Mouse (Mus musculus) intestine, embryonic 14.5 days (tissue): ENCODE results near the gene Gm42669. TPM values are rescaled to one million over a fixed set of nuclear protein-coding genes. Genes with fewer than 3 reads are reported as not detected.

ENCODE experiments used
- ATAC-seq: fragments of 200-750 bp; cut with Nextera tagmentation; replicated peaks from 2 replicates; pipeline ENCODE4 v1.8.0; 2017; ENCODE audit warnings: low read depth, moderate number of reproducible peaks, moderate TSS enrichment, moderate library complexity; ENCODE audit not compliant: low FRiP score, low TSS enrichment
- DNase-seq: peaks from one replicate; pipeline ENCODE4 v3.0.0-alpha.2; 2018; ENCODE audit warnings: low spot score
- H3K27ac ChIP-seq: fragments of 300-500 bp; sonication (generic); 2 replicates; pipeline ENCODE4 v1.5.1; 2014; ENCODE audit warnings: low read depth, mild to moderate bottlenecking, control low read depth
- H3K27me3 ChIP-seq: fragments of 300-500 bp; sonication (generic); replicated peaks from 2 replicates; pipeline ENCODE4 v1.6.1; 2014; ENCODE audit warnings: low read length, control low read depth; ENCODE audit not compliant: control insufficient read depth, insufficient read depth
- H3K36me3 ChIP-seq: fragments of 300-500 bp; sonication (generic); 2 replicates; pipeline ENCODE4 v1.6.1; 2014; ENCODE audit warnings: low read length, control low read depth; ENCODE audit not compliant: control insufficient read depth, insufficient read depth
- H3K4me1 ChIP-seq: fragments of 300-500 bp; sonication (generic); replicated peaks from 2 replicates; pipeline ENCODE4 v1.6.1; 2014; ENCODE audit warnings: low read length, control low read depth, mixed read lengths; ENCODE audit not compliant: control insufficient read depth, insufficient read depth
- H3K4me2 ChIP-seq: fragments of 300-500 bp; sonication (generic); 2 replicates; pipeline ENCODE4 v1.6.1; 2014; ENCODE audit warnings: low read length
- H3K4me3 ChIP-seq: fragments of 300-500 bp; sonication (generic); 2 replicates; pipeline ENCODE4 v1.5.1; 2014; ENCODE audit warnings: low read depth, low read length, control low read depth, mixed read lengths
- H3K9ac ChIP-seq: fragments of 300-500 bp; sonication (generic); 2 replicates; pipeline ENCODE4 v1.6.1; 2014; ENCODE audit warnings: mild to moderate bottlenecking, low read length
- H3K9me3 ChIP-seq: fragments of 300-500 bp; sonication (generic); 2 replicates; pipeline ENCODE4 v1.6.1; 2016; ENCODE audit warnings: low read length, control low read depth; ENCODE audit not compliant: control insufficient read depth
- WGBS: fragments of 180-500 bp; shearing (Covaris S2); extraction: QIAGEN DNeasy Blood & Tissue Kit; methylation state at CpG from one replicate; pipeline ENCODE4 v1.1.7; 2014; 5-methylcytosine and 5-hydroxymethylcytosine counted together
- polyA plus RNA-seq: library from polyadenylated mRNA; unstranded; fragments of >200 nt; fragmentation: Nextera tagmentation; extraction: Ambion mirVana; gene quantifications from 2 replicates; pipeline ENCODE4 v1.2.1, GENCODE M21; 2014

The Gm42669 gene
- polyA plus RNA-seq: 0.50 and 0.69 TPM in 2 replicates

DNA sequence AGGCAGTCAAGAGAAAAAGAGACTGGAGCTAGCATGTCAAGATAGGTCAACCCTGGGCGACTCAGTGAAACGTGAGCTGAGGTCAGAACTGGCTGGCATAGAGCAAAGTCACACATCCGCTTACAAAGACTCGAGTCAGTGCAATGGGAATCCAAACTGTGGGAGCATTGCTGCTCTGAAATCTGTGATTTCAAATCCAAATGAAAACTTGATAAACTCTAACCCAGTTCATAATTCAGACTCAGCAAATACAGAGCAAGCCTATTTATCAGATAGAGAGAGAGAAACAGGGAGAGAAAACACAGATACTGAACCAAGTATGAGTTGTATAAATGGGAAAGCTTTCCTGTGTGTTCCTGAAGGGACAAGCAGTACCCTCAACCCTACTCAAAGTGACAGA lies at the start of gene Gm42669:
TSS of gene Gm42669 (plus strand) at position 301 of the 400 bp plus-strand sequence.
- H3K9ac ChIP-seq: no peak within 1 kb of the TSS
- no peak for ATAC-seq
- H3K4me2 ChIP-seq: no peak within 1 kb of the TSS
- no peaks in the 10 kb centered on the region for H3K4me1 ChIP-seq
- WGBS: 72% methylated on average over 4 of the region's 4 CpGs
- no peaks in the 10 kb centered on the region for H3K27me3 ChIP-seq
- peaks cover 4% of the 10 kb centered on the region; the same call in 1 of the 2 replicates for H3K36me3 ChIP-seq
- DNase-seq: no peak
- no peak within 1 kb of the TSS for H3K27ac ChIP-seq
- H3K9me3 ChIP-seq: no peaks in the 10 kb centered on the region
- no peak within 1 kb of the TSS for H3K4me3 ChIP-seq

DNA sequence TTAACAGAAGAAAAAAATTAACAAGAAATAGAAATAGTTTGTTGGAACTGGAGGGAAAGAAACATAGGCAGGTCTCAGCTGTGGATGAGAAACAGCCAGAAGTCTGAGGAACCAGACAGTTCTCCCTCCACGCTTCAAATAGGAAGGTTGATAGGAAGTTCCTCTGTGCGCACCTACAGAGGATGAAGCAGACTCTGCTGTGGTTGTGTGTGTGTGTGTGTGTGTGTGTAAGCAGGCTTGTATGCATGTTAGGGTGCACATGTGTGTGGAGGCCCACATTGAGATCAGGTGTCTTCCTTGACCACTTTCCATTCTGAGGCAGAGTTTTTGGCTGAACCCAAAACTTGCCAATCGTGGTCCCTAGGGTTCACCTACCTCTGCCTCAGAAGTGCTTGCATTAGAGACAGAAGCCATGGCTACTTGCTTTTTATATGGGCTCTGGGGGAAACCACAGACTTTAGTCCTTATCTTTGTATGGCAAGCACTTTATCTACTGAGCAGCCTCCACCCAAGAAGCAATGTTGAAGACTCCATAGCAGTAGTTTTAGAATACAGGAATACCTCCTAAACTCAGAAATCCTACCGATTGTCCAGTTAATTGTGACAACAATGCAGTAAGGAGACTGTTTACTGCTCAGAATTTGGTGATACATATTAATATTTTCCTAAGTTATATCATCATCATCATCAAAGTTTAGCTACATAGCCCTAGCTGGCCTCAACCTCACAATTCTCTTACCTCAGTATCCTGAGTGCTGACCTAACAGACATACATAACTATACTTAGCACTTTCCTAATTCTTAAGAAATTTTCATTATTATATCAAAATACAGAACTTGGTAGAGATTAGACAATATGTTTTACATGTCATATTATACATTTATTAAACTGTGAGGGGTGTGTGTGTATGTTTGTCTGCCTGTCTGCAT lies 45.0 kb upstream of the Gm42669 start:
- Histone ChIP-seq H3K4me2 (no peak overlapping the region), H3K4me1 (no peaks in the 10 kb centered on the region), H3K27ac (no peak overlapping the region), H3K4me3 (no peak overlapping the region), H3K9me3 (no peaks in the 10 kb centered on the region), H3K9ac (no peak overlapping the region), H3K36me3 (no peaks in the 10 kb centered on the region), H3K27me3 (no peaks in the 10 kb centered on the region)
- DNase-seq: no peak
- WGBS: 90% methylated on average over 4 of the region's 4 CpGs
- no peak for ATAC-seq

DNA sequence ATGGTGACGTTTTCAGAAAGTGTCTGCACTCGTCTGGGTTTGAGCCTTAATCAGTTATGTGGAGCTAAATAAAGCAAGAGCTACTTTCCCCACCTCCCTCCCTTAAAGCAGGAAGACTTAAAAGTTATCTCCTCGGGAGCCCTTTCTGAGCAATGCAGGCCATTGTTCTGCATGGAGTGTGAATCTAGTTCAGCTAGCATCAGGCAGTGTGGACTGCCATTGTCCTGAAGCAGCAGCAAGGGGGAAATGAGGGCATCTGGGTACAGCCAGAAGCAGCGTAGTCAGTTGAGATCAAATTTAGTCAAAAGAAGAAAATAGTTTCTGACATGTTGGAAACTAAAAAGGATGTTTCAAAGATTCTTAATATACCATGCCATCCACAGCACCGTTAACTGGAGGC lies 40.9 kb upstream of the Gm42669 start:
- H3K36me3 ChIP-seq: 0 out of 2 replicates have a peak, but pooled peaks cover 6% of the 10 kb centered on the region
- WGBS: 66% methylated on average over 5 of the region's 5 CpGs
- DNase-seq (no peak), ATAC-seq (no peak)
- no peaks in the 10 kb centered on the region for H3K9me3 ChIP-seq
- H3K4me1 ChIP-seq: no peaks in the 10 kb centered on the region
- no peaks in the 10 kb centered on the region for H3K27me3 ChIP-seq
- H3K9ac ChIP-seq: no peak overlapping the region
- H3K27ac ChIP-seq: no peak overlapping the region
- H3K4me3 ChIP-seq: no peak overlapping the region
- H3K4me2 ChIP-seq: no peak overlapping the region

DNA sequence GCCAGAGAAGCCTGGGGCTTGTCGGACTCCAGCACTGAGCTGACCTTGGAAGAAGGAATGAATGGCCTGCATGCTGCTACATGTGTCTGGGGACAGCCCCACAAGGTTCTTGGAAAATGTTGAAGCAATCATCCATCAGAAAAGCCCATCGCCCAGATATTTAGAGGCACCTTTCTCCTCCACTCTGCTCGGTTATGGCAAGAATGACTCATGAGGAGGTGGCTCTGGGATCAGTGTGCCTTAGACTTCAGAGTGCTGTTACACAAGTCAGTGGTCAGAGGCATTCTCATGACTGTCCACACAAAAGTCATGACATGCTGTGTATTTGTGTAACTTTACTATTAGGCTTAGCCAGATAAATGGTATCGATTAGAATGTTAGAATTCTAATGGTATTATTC lies 40.3 kb upstream of the Gm42669 start:
- Histone ChIP-seq H3K36me3 (0 out of 2 replicates have a peak, but pooled peaks cover 6% of the 10 kb centered on the region), H3K27ac (no peak overlapping the region), H3K4me2 (no peak overlapping the region), H3K4me3 (no peak overlapping the region), H3K27me3 (no peaks in the 10 kb centered on the region), H3K9ac (no peak overlapping the region), H3K4me1 (no peaks in the 10 kb centered on the region), H3K9me3 (no peaks in the 10 kb centered on the region)
- DNase-seq (no peak), ATAC-seq (no peak)
- 86% methylated on average over 4 of the region's 4 CpGs for WGBS

DNA sequence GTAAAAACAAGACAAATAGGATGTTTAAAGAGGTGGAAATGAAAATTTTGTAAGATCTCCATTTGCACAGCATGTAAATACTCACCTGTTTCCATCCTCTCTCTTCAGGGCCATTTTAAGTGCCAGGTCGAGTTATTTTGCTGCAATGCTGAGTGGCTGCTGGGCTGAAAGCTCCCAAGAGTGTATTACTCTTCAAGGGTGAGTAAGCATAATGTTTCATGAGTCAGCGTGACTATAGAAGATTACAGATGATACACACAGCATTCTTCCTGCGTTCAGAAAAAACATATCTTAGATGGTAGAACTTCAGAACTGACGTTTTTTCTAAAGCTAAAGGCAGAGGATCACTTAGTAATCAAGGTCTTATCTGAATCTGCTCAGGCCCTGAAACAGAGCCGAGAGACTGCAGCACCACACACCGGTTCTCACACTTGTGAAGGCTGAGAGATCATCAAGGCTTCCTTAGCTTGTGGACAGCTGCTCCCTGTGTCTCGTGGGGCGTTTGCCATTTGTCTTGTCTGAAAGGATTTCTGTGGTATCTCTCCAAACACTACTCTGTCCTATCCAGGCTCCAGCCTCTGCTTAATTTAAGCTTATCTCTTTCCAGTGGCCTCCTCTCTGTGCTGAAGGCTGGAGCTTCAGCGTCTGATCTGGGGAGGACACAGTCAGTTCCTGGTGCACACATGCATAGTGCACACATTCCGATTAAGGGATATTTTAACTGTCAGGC lies 36.7 kb upstream of the Gm42669 start:
- no peak overlapping the region for H3K4me2 ChIP-seq
- DNase-seq (no peak), ATAC-seq (no peak)
- 72% methylated on average over 10 of the region's 10 CpGs for WGBS
- no peak overlapping the region for H3K9ac ChIP-seq
- H3K27me3 ChIP-seq: no peaks in the 10 kb centered on the region
- no peak overlapping the region for H3K27ac ChIP-seq
- no peaks in the 10 kb centered on the region for H3K9me3 ChIP-seq
- no peak overlapping the region for H3K4me3 ChIP-seq
- no peaks in the 10 kb centered on the region for H3K4me1 ChIP-seq
- H3K36me3 ChIP-seq: 0 out of 2 replicates have a peak, but pooled peaks cover 6% of the 10 kb centered on the region

DNA sequence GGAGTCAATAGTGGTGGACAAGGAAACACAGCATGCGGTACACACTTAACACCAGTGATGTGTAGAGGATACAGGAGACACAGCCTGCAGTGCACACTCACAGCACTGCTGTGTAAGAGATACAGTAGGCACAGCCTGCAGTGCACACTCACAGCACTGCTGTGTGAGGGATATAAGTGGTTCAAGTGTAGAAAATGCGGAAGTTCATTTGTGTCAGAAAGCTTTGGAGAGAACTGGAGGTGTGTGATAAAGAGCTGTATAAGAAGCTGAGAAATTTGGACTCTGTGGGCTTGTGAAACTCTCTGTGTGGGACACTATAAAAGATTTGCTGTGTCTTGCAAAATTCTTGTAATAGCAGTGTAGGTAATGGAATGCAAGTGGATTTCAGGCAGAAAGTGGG lies 27.2 kb upstream of the Gm42669 start:
- H3K4me3 ChIP-seq: no peak overlapping the region
- H3K4me1 ChIP-seq: no peaks in the 10 kb centered on the region
- no peaks in the 10 kb centered on the region for H3K9me3 ChIP-seq
- H3K9ac ChIP-seq: no peak overlapping the region
- no peak overlapping the region for H3K4me2 ChIP-seq
- H3K27me3 ChIP-seq: no peaks in the 10 kb centered on the region
- 86% methylated on average over 2 of the region's 2 CpGs for WGBS
- H3K36me3 ChIP-seq: no peaks in the 10 kb centered on the region
- DNase-seq (no peak), ATAC-seq (no peak)
- H3K27ac ChIP-seq: no peak overlapping the region

DNA sequence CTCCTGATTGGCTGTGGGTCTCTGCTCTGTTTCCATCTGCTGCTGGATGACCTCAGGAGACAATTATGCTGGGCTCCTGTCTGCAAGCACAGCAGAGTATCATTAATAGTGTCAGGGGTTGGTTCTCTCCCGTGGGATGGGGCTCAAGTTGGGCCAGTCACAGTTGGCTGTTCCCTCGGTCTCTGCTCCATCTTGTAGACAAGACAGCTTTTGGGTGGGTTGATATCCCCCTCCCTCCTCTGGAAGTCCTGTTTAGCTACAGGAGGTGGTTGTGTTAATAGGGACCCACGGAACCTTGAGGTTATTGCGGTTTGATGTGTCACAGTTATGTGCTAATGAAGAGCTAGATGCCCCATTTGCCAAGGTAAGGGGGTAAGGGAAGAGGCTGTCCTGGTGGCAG lies 18.4 kb upstream of the Gm42669 start:
- Histone ChIP-seq H3K4me2 (no peak overlapping the region), H3K27me3 (no peaks in the 10 kb centered on the region), H3K4me1 (0 out of 2 replicates have a peak, but pooled peaks cover 4% of the 10 kb centered on the region), H3K27ac (no peak overlapping the region), H3K9ac (no peak overlapping the region), H3K4me3 (no peak overlapping the region), H3K9me3 (no peaks in the 10 kb centered on the region), H3K36me3 (0 out of 2 replicates have a peak, but pooled peaks cover 5% of the 10 kb centered on the region)
- ATAC-seq (no peak), DNase-seq (no peak)
- 55% methylated on average over 4 of the region's 4 CpGs for WGBS

DNA sequence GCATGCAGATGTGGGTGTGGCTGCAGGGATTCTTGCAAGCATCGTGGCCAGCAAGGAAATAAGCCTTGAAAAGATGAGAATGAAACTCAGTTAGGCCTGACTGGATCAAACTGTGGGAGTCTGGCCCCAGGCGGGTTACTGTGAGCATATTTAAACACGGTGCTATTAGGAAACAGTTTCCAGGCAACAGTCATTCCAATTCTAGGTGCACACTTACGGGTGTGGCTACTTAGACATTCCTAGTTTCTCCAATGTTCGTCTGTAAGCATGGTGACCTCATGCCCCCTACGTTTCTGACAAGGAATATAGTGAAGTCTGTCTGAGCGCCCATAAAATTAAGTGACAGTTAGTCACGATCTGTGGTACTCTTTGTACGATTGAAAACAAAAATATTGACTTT lies 16.4 kb upstream of the Gm42669 start:
- Histone ChIP-seq H3K4me2 (no peak overlapping the region), H3K9me3 (no peaks in the 10 kb centered on the region), H3K36me3 (0 out of 2 replicates have a peak, but pooled peaks cover 5% of the 10 kb centered on the region), H3K27ac (no peak overlapping the region), H3K4me1 (0 out of 2 replicates have a peak, but pooled peaks cover 4% of the 10 kb centered on the region), H3K27me3 (no peaks in the 10 kb centered on the region), H3K4me3 (no peak overlapping the region), H3K9ac (no peak overlapping the region)
- 70% methylated on average over 9 of the region's 9 CpGs for WGBS
- DNase-seq: no peak
- no peak for ATAC-seq
